Mouse (Mus musculus): ENCODE results near the gene Xrcc1.

- TF ChIP-seq CTCF (IDR thresholded peaks at IDR 0.05; ENCODE audit: borderline replicate concordance, extremely low read depth, insufficient read depth, insufficient read length) (no peak), POLR2A (IDR thresholded peaks at IDR 0.05; ENCODE audit: borderline replicate concordance, extremely low read depth, insufficient read depth, insufficient read length, poor library complexity, severe bottlenecking) (no peak)
Measured at GRCm38 (mm10) chr7:24525686-24526420, 20.2 kb upstream of the Xrcc1 start.

All from brain, embryonic 14.5 days (tissue).